Mouse (Mus musculus) left cerebral cortex, adult 11 months (tissue): ENCODE data around the gene Rnf183.

ENCODE experiments used
- DNase-seq: peaks from one replicate; pipeline ENCODE4 v3.0.0; 2022; ENCODE audit warnings: low spot score

Rnf183 gene

DNA sequence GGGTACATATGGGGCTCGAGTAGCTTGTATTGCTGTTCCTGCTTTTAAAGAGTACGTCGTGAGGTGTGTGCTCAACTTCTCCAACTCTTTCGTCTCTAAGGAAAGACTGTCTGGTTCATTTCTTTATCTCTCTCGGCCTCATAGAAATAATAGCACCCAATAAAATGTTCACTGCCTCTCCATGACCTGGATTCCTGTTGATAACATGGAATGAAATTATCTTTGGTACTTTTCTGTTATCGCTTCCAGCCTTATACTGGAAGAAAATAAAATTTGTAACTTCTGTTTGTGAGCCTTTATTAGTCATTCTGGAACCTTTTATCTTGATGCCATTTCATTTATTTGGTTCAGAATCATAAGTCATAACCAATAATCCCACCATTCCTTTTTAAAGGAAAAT, 51.8 kb downstream of the Rnf183 start:
- no peak for DNase-seq

DNA sequence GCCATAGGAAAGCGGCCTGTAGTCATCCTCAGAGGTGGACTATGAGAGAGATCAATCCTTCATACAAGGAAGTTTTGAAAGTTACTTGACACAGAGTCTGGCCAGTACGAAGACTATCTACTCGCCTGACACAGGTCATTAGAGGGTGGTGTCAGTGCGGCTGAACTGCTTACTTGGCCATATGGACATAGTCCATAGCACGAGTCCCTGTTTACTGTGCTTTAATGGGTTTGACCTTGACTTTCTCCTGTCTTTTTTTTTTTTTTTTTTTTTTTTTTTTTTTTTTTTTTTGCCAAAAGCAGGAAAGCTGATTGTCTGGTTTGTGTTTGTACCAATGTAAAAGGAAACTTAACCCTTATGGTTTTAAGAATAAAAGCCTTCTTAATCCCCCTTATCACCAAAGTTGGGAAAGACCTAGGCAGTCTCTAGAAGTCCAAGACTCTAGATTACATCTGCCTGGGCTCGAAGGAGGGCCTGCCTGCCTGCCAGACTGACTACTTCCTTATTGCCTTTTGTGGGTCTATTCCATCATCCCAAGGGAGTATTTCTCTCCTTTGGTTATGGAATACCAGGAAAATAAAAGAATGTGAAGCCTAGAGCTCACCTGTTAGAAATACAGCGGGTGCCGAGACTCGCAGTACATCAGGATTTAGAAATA, 55.2 kb downstream of the Rnf183 start:
- no peak for DNase-seq
